Mouse (Mus musculus) adrenal gland, postnatal 25 days (tissue): ENCODE data around the gene Dntt. TPM values are rescaled to one million over a fixed set of nuclear protein-coding genes. Genes with fewer than 3 reads are reported as not detected.

Experiments used
- DNase-seq: peaks from one replicate; pipeline ENCODE4 v3.0.0; 2021; ENCODE audit warnings: mixed read lengths
- long read RNA-seq: library from polyadenylated mRNA; stranded (forward); transcript quantifications from one replicate; pipeline ENCODE4 v2.0.0, GENCODE M21; 2021
- total RNA-seq: library from RNA; stranded (reverse); gene quantifications from 2 replicates; pipeline ENCODE4 v1.2.3, GENCODE M21; 2021

Dntt gene
- not detected in 2 replicates for total RNA-seq
- long read RNA-seq = 0 reads

- no peak for DNase-seq
Observed at GRCm38 (mm10) chr19:41029219-41029618, at the start of gene Dntt. TSS of gene Dntt (plus strand) at chr19:41029275.

- no peak for DNase-seq
Observed at GRCm38 (mm10) chr19:40980671-40981070, 48.4 kb upstream of the Dntt start.

- no peak for DNase-seq
Observed at GRCm38 (mm10) chr19:40984536-40984935, 44.5 kb upstream of the Dntt start.

- no peak for DNase-seq
Observed at GRCm38 (mm10) chr19:40988856-40989255, 40.2 kb upstream of the Dntt start.

- DNase-seq = no peak
Observed at GRCm38 (mm10) chr19:40989961-40990600, 39.0 kb upstream of the Dntt start.

GRCm38 (mm10) chr19:40990781-40991343 lies 38.2 kb upstream of the Dntt start:
- DNase-seq = no peak

GRCm38 (mm10) chr19:40991626-40992025 lies 37.4 kb upstream of the Dntt start:
- DNase-seq = no peak

- no peak for DNase-seq
Observed at GRCm38 (mm10) chr19:40992096-40992495, 37.0 kb upstream of the Dntt start.

- DNase-seq = no peak
Observed at GRCm38 (mm10) chr19:40992517-40993044, 36.5 kb upstream of the Dntt start.

- no peak for DNase-seq
Observed at GRCm38 (mm10) chr19:40993356-40993755, 35.7 kb upstream of the Dntt start.

- peak; percentile 32 for DNase-seq
Observed at GRCm38 (mm10) chr19:40994057-40994585, 35.0 kb upstream of the Dntt start, which contains the start of gene Blnk. TSS of gene Blnk (minus strand) at chr19:40994535.

- DNase-seq = no peak
Observed at GRCm38 (mm10) chr19:40994911-40995310, 34.2 kb upstream of the Dntt start.

- no peak for DNase-seq
Observed at GRCm38 (mm10) chr19:40995449-40996401, 33.4 kb upstream of the Dntt start.

- DNase-seq = no peak
Observed at GRCm38 (mm10) chr19:40996722-40997121, 32.4 kb upstream of the Dntt start.

GRCm38 (mm10) chr19:40998469-40999170 lies 30.5 kb upstream of the Dntt start:
- no peak for DNase-seq

GRCm38 (mm10) chr19:40999569-40999968 lies 29.5 kb upstream of the Dntt start:
- no peak for DNase-seq

GRCm38 (mm10) chr19:41003694-41004315 lies 25.3 kb upstream of the Dntt start:
- no peak for DNase-seq

- no peak for DNase-seq
Observed at GRCm38 (mm10) chr19:41006621-41007020, 22.5 kb upstream of the Dntt start.

- DNase-seq = no peak
Observed at GRCm38 (mm10) chr19:41007326-41007725, 21.7 kb upstream of the Dntt start.

GRCm38 (mm10) chr19:41007733-41008132 lies 21.3 kb upstream of the Dntt start:
- no peak for DNase-seq

GRCm38 (mm10) chr19:41008674-41009395 lies 20.2 kb upstream of the Dntt start:
- no peak for DNase-seq
